Mouse (Mus musculus): ENCODE measurements around the gene Gm1113. TPM values are rescaled to one million over a fixed set of nuclear protein-coding genes. Genes with fewer than 3 reads are reported as not detected.

The Gm1113 gene
- total RNA-seq, 2 experiments from 2014 or later: not detected

- DNase-seq (ENCODE audit: low spot score in 2 of 2): no peak
- intact Hi-C loops (cut with DNase I): no loop called here
Observed at GRCm38 (mm10) chr9:35533266-35533665, 15.2 kb upstream of the Gm1113 start.

- no peak for DNase-seq (ENCODE audit: low spot score in 2 of 2)
- intact Hi-C loops (cut with DNase I): no loop called here
Observed at GRCm38 (mm10) chr9:35529796-35530195, 11.7 kb upstream of the Gm1113 start.

- intact Hi-C loops (cut with DNase I): no loop called here
- no peak for DNase-seq (ENCODE audit: low spot score in 2 of 2)
Observed at GRCm38 (mm10) chr9:35529141-35529540, 11.1 kb upstream of the Gm1113 start.

GRCm38 (mm10) chr9:35523941-35524411 is 5.9 kb upstream of the Gm1113 start:
- DNase-seq (ENCODE audit: low spot score in 2 of 2): peak; percentile 77 to 88
- intact Hi-C loops (cut with DNase I): loop anchor here (1.0 to 5.0 kb wide), 3 partner anchors 42 to 242 kb away; no protein-coding TSS in a partner anchor

GRCm38 (mm10) chr9:35523541-35523940 is 5.5 kb upstream of the Gm1113 start:
- intact Hi-C loops (cut with DNase I): loop anchor here (5.0 kb wide), 1 partner anchor 41 kb away; no protein-coding TSS in a partner anchor
- DNase-seq (ENCODE audit: low spot score in 2 of 2): peak; percentile 63 to 87

GRCm38 (mm10) chr9:35522821-35523515 is 4.9 kb upstream of the Gm1113 start:
- no peak for DNase-seq (ENCODE audit: low spot score in 2 of 2)
- intact Hi-C loops (cut with DNase I): loop anchor here (5.0 kb wide), 1 partner anchor 41 kb away; no protein-coding TSS in a partner anchor

GRCm38 (mm10) chr9:35522241-35522640 is 4.2 kb upstream of the Gm1113 start:
- intact Hi-C loops (cut with DNase I): loop anchor here (5.0 kb wide), 1 partner anchor 40 kb away; no protein-coding TSS in a partner anchor
- no peak for DNase-seq (ENCODE audit: low spot score in 2 of 2)

GRCm38 (mm10) chr9:35520631-35521348 is 2.7 kb upstream of the Gm1113 start:
- DNase-seq (ENCODE audit: low spot score in 2 of 2): no peak
- intact Hi-C loops (cut with DNase I): loop anchor here (5.0 kb wide), 1 partner anchor 38 kb away; no protein-coding TSS in a partner anchor

- DNase-seq (ENCODE audit: low spot score in 2 of 2): no peak
- intact Hi-C loops (cut with DNase I): no loop called here
Observed at GRCm38 (mm10) chr9:35516711-35517110, 1.4 kb downstream of the Gm1113 start.

GRCm38 (mm10) chr9:35516182-35516581 is 1.9 kb downstream of the Gm1113 start:
- DNase-seq (ENCODE audit: low spot score in 2 of 2): no peak
- intact Hi-C loops (cut with DNase I): no loop called here

GRCm38 (mm10) chr9:35513900-35514299 is 4.2 kb downstream of the Gm1113 start:
- DNase-seq (ENCODE audit: low spot score in 2 of 2): no peak
- intact Hi-C loops (cut with DNase I): no loop called here

GRCm38 (mm10) chr9:35508234-35508633 is 9.8 kb downstream of the Gm1113 start:
- intact Hi-C loops (cut with DNase I): no loop called here
- peak; percentile 24 to 47 for DNase-seq (ENCODE audit: low spot score in 2 of 2)

GRCm38 (mm10) chr9:35502361-35503000 is 15.6 kb downstream of the Gm1113 start:
- intact Hi-C loops (cut with DNase I): no loop called here
- no peak for DNase-seq (ENCODE audit: low spot score in 2 of 2)

GRCm38 (mm10) chr9:35499946-35500345 is 18.1 kb downstream of the Gm1113 start:
- no peak for DNase-seq (ENCODE audit: low spot score in 2 of 2)
- intact Hi-C loops (cut with DNase I): no loop called here

- intact Hi-C loops (cut with DNase I): no loop called here
- DNase-seq (ENCODE audit: low spot score in 2 of 2): no peak
Observed at GRCm38 (mm10) chr9:35495471-35495870, 22.6 kb downstream of the Gm1113 start.

GRCm38 (mm10) chr9:35494937-35495336 is 23.1 kb downstream of the Gm1113 start:
- intact Hi-C loops (cut with DNase I): no loop called here
- no peak for DNase-seq (ENCODE audit: low spot score in 2 of 2)

- DNase-seq (ENCODE audit: low spot score in 2 of 2): no peak
- intact Hi-C loops (cut with DNase I): no loop called here
Observed at GRCm38 (mm10) chr9:35493733-35494092, 24.4 kb downstream of the Gm1113 start.

- intact Hi-C loops (cut with DNase I): no loop called here
- no peak for DNase-seq (ENCODE audit: low spot score in 2 of 2)
Observed at GRCm38 (mm10) chr9:35493033-35493732, 24.9 kb downstream of the Gm1113 start.

GRCm38 (mm10) chr9:35491109-35491866 is 26.8 kb downstream of the Gm1113 start:
- intact Hi-C loops (cut with DNase I): no loop called here
- no peak for DNase-seq (ENCODE audit: low spot score in 2 of 2)

All from left cerebral cortex, postnatal 25 days (tissue).